Mouse (Mus musculus) T-helper 17 cell (primary cell): ENCODE measurements around the gene Gm28168.
"Not testable (repeated sequence)": the region's sequence is repeated elsewhere in the genome, so short reads cannot be mapped to it uniquely, and the experiment has no call there.

Experiments used
- in situ Hi-C, 2 experiments: fragments of 300-600 bp; cut with MboI, MseI; formaldehyde crosslinking; loops; 1 replicate in 1 of 2; 2 replicates in 1 of 2; pipeline ENCODE4 v1.15.1; 2025; ENCODE audit warnings: high pct_unique_total_duplicates in 2 of 2

Gene Gm28168

GRCm38 (mm10) chr1:117927715-117928114 is at the start of gene Gm28168:
Gm28168 (plus strand) TSS chr1:117928015.
- in situ Hi-C loops, result not testable (repeated sequence)

GRCm38 (mm10) chr1:117965639-117966038 is 37.8 kb downstream of the Gm28168 start, which contains the start of gene Gm7145:
Gm7145 (plus strand) TSS chr1:117965939.
- in situ Hi-C loops, result no loop called here
